Mouse (Mus musculus): Measurements from ENCODE around the gene Zfand2a.

The Zfand2a gene

GRCm38 (mm10) chr5:139432333-139432732, 52.0 kb downstream of the Zfand2a start:
- DNase-seq (ENCODE audit: low read depth, low spot score) = no peak

DNA sequence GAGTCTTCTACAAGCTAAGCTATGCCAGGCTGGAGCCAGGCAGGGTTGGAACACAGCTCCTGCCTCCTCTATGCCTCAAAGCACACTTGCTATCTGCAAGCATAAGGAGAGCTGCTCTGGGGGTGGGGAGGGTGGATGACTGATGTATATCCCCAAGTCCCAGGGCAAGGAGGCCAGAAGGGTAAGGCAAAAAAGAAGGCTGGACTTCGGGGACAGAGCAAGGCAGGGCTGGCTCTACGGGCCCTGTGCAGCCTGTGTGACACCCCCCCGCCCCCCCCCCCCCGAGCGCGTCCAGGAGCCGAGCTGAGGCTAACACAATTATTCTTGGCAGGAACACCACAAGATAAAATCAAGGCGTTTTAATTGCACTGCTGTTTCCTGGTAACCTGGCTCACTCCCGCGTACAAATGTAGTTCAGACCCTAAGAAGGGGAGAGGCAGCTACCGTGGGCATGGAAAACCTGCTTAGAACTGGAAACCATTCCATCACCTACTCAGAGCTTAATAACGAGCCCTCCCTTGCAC, 54.5 kb downstream of the Zfand2a start:
- no peak for DNase-seq (ENCODE audit: low read depth, low spot score)

DNA sequence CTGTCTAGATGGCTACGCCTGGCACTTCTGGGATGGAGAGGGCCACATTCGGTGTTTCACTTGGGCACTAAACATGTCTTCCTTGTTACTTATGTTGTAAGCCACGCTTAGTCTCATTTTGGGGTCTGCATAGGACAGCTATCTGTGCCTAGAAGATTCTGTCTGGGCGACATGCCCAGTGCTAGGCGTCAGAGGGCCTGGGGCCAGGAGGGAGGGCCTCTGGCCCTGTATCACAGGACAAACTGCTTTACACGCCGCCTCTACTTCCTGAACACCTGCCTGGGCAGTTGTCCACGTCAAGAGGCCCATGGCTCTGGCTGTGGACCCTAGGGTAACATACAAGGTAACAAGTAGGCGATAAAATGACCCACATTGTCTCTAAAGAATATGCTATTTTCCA, 56.4 kb downstream of the Zfand2a start:
- DNase-seq (ENCODE audit: low read depth, low spot score) = no peak

DNA sequence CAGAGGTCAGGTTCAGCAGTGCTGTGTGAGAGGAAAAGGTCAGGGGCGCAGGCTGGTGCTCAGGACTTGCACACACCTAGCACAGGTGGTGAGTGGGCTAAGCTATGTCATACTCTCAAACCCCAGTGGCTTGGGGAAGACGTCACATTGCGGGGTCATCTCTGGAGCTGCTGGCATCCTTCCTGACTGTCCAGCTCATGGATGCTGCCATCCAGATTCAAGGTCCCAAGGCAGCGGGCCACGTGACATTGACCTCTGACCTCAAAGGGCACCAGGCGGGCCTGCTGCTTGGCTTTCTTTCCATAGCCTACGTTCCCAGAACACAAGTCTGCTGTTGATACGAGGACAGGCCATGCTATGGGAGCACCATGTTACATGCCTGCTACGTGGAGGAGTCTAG, 57.3 kb downstream of the Zfand2a start:
- no peak for DNase-seq (ENCODE audit: low read depth, low spot score)

GRCm38 (mm10) chr5:139425198-139425597, 59.2 kb downstream of the Zfand2a start:
- no peak for DNase-seq (ENCODE audit: low read depth, low spot score)

- no peak for DNase-seq (ENCODE audit: low read depth, low spot score)
These were observed 61.1 kb downstream of the Zfand2a start, which contains the start of gene Gper1 for GRCm38 (mm10) chr5:139423026-139423865. Gene Gper1 (plus strand): TSS chr5:139423151.

Data from forelimb bud, embryonic 11.5 days (tissue).